In genomic region chr7:103910047-103910446, GRCm38 (mm10) we compare ENCODE assay signal across 14 mouse cellular contexts. TPM values are rescaled to one million over a fixed set of nuclear protein-coding genes. Genes with fewer than 3 reads are reported as not detected.
A peak's percentile ranks its signal among the peaks of the same experiment; 100 is the strongest.
DNase-seq lines count a peak whose midpoint lies in the region; ATAC-seq lines count a peak whose summit lies in the region.
"Had no signal": no experiment of that assay in that cellular context is flagged by ENCODE, and none has a peak within 500 bp of the region (broad histone marks: within the 10 kb centered on the region; RNA-seq: fewer than 3 reads in every experiment).

No protein-coding gene starts in this region.

- DNase-seq in kidney, postnatal 14 days = no peak
- DNase-seq in c-Kit-positive CD71-negative TER-119-negative erythroid progenitor cells, embryonic 14.5 days (ENCODE audit: low read depth) = peak; percentile 31
- no peak for DNase-seq in thymus, postnatal 10 days (ENCODE audit: low spot score in 2 of 2)
- no peak for DNase-seq in cerebellum, postnatal 10 days
- DNase-seq in hindbrain, embryonic 11.5 days (ENCODE audit: low spot score) = no peak
- DNase-seq: thymus, adult 2 months had no signal

- H3K4me3 ChIP-seq in kidney, embryonic 16.5 days (ENCODE audit: low read length) = no peak overlapping the region
- H3K4me3 ChIP-seq in heart, embryonic 16.5 days (ENCODE audit: low read length) = no peak overlapping the region
- no peak overlapping the region for H3K4me3 ChIP-seq in hindbrain, embryonic 11.5 days (ENCODE audit: low read depth, low read length)
- H3K4me3 ChIP-seq: hindbrain, embryonic 10.5 days; megakaryocyte, embryonic 14.5 days had no signal

- no peak overlapping the region for H3K9ac ChIP-seq in kidney, embryonic 16.5 days (replicated peaks; ENCODE audit: low read length)
- no peak overlapping the region for H3K9ac ChIP-seq in heart, embryonic 16.5 days (ENCODE audit: low read length)
- no peak overlapping the region for H3K9ac ChIP-seq in hindbrain, embryonic 11.5 days (ENCODE audit: low read depth, low read length)

- no peaks in the 10 kb centered on the region for H3K27me3 ChIP-seq in kidney, embryonic 16.5 days (ENCODE audit: insufficient read depth, low read length)
- no peaks in the 10 kb centered on the region for H3K27me3 ChIP-seq in heart, embryonic 16.5 days (ENCODE audit: control insufficient read depth, insufficient read depth, low read length)
- H3K27me3 ChIP-seq in hindbrain, embryonic 11.5 days (ENCODE audit: control insufficient read depth, insufficient read depth, low read length) = no peaks in the 10 kb centered on the region
- H3K27me3 ChIP-seq: megakaryocyte, embryonic 14.5 days had no signal

- WGBS in kidney, embryonic 16.5 days = 2% methylated on average over 3 of the region's 3 CpGs
- 0% methylated on average over 3 of the region's 3 CpGs for WGBS in heart, embryonic 16.5 days
- 60% methylated on average over 3 of the region's 3 CpGs for WGBS in hindbrain, embryonic 11.5 days

- H3K36me3 ChIP-seq in kidney, embryonic 16.5 days (ENCODE audit: insufficient read depth, low read length) = no peaks in the 10 kb centered on the region
- no peaks in the 10 kb centered on the region for H3K36me3 ChIP-seq in heart, embryonic 16.5 days (ENCODE audit: control insufficient read depth, insufficient read depth)
- no peaks in the 10 kb centered on the region for H3K36me3 ChIP-seq in hindbrain, embryonic 11.5 days (ENCODE audit: control insufficient read depth, insufficient read depth, low read length)
- H3K36me3 ChIP-seq: hindbrain, embryonic 10.5 days had no signal

- no peaks in the 10 kb centered on the region for H3K4me1 ChIP-seq in kidney, embryonic 16.5 days (ENCODE audit: insufficient read depth, low read length)
- H3K4me1 ChIP-seq in heart, embryonic 16.5 days (ENCODE audit: control insufficient read depth, insufficient read depth, low read length) = 0 out of 2 replicates have a peak, but pooled peaks cover 2% of the 10 kb centered on the region
- H3K4me1 ChIP-seq in hindbrain, embryonic 11.5 days (replicated peaks; ENCODE audit: control insufficient read depth, insufficient read depth, low read length) = no peaks in the 10 kb centered on the region
- H3K4me1 ChIP-seq: hindbrain, embryonic 10.5 days had no signal

- H3K27ac ChIP-seq in kidney, embryonic 16.5 days (ENCODE audit: low read length) = no peak overlapping the region
- H3K27ac ChIP-seq in heart, embryonic 16.5 days (ENCODE audit: low read length) = no peak overlapping the region
- no peak overlapping the region for H3K27ac ChIP-seq in hindbrain, embryonic 11.5 days (ENCODE audit: low read depth, low read length)
- H3K27ac ChIP-seq: hindbrain, embryonic 10.5 days had no signal

- ATAC-seq in kidney, embryonic 16.5 days (ENCODE audit: low FRiP score, low TSS enrichment) = 0 out of 2 replicates have a peak, but pooled peaks have one; percentile 59
- peak; percentile 78 for ATAC-seq in heart, embryonic 16.5 days (replicated peaks; ENCODE audit: extremely low read depth, insufficient read depth, low FRiP score)
- ATAC-seq in megakaryocyte progenitor cell, adult 5-6 weeks (replicated peaks; ENCODE audit: poor library complexity) = peak; percentile 90
- no peak for ATAC-seq in hindbrain, embryonic 11.5 days (ENCODE audit: low FRiP score)

- H3K4me2 ChIP-seq in kidney, embryonic 16.5 days (replicated peaks; ENCODE audit: low read depth, low read length) = no peak overlapping the region
- no peak overlapping the region for H3K4me2 ChIP-seq in heart, embryonic 16.5 days (ENCODE audit: low read depth, low read length)
- no peak overlapping the region for H3K4me2 ChIP-seq in hindbrain, embryonic 11.5 days (replicated peaks; ENCODE audit: low read depth, low read length)

- no peaks in the 10 kb centered on the region for H3K9me3 ChIP-seq in kidney, embryonic 16.5 days (ENCODE audit: low read length)
- no peaks in the 10 kb centered on the region for H3K9me3 ChIP-seq in heart, embryonic 16.5 days (replicated peaks; ENCODE audit: control insufficient read depth, low read length)
- no peaks in the 10 kb centered on the region for H3K9me3 ChIP-seq in hindbrain, embryonic 11.5 days (ENCODE audit: control insufficient read depth, low read length)
- H3K9me3 ChIP-seq: hindbrain, embryonic 10.5 days; megakaryocyte, embryonic 14.5 days had no signal

RNA-seq across cellular contexts. Expression of gene Olfr65, which starts 6.8 kb away (rescaled TPM):
- polyA plus RNA-seq in kidney, embryonic 16.5 days (2015; fragmentation: Nextera tagmentation; extraction: Ambion mirVana) = not detected in 2 replicates
- not detected in 2 replicates for polyA plus RNA-seq in heart, embryonic 16.5 days (2015; fragmentation: Nextera tagmentation; extraction: Ambion mirVana)
- not detected in 2 replicates for total RNA-seq in megakaryocyte progenitor cell, adult 5-6 weeks (2015)
- not detected in 2 replicates for total RNA-seq in megakaryocyte progenitor cell, adult 5-6 weeks (2017)
- polyA plus RNA-seq in hindbrain, embryonic 11.5 days (2014; fragmentation: Nextera tagmentation; extraction: Ambion mirVana) = not detected in 2 replicates
- total RNA-seq: adrenal gland, postnatal 4 days; ES-E14; layer of hippocampus, postnatal 14 days had no signal
- polyA plus RNA-seq: hindbrain, embryonic 10.5 days; thymus, adult 2 months had no signal

RNA-seq across cellular contexts. Expression of gene Olfr64, which starts 15.8 kb away (rescaled TPM):
- polyA plus RNA-seq in kidney, embryonic 16.5 days (2015; fragmentation: Nextera tagmentation; extraction: Ambion mirVana) = not detected in 2 replicates
- polyA plus RNA-seq in heart, embryonic 16.5 days (2015; fragmentation: Nextera tagmentation; extraction: Ambion mirVana) = not detected in 2 replicates
- not detected in 2 replicates for total RNA-seq in megakaryocyte progenitor cell, adult 5-6 weeks (2015)
- not detected in 2 replicates for total RNA-seq in megakaryocyte progenitor cell, adult 5-6 weeks (2017)
- not detected in 2 replicates for polyA plus RNA-seq in hindbrain, embryonic 11.5 days (2014; fragmentation: Nextera tagmentation; extraction: Ambion mirVana)
- total RNA-seq: adrenal gland, postnatal 4 days; ES-E14; layer of hippocampus, postnatal 14 days had no signal
- polyA plus RNA-seq: hindbrain, embryonic 10.5 days; thymus, adult 2 months had no signal

RNA-seq across cellular contexts. Expression of gene Olfr631, which starts 18.6 kb away (rescaled TPM):
- not detected in 2 replicates for polyA plus RNA-seq in kidney, embryonic 16.5 days (2015; fragmentation: Nextera tagmentation; extraction: Ambion mirVana)
- not detected in 2 replicates for polyA plus RNA-seq in heart, embryonic 16.5 days (2015; fragmentation: Nextera tagmentation; extraction: Ambion mirVana)
- not detected in 2 replicates for total RNA-seq in megakaryocyte progenitor cell, adult 5-6 weeks (2015)
- total RNA-seq in megakaryocyte progenitor cell, adult 5-6 weeks (2017) = not detected in 2 replicates
- not detected in 2 replicates for polyA plus RNA-seq in hindbrain, embryonic 11.5 days (2014; fragmentation: Nextera tagmentation; extraction: Ambion mirVana)
- total RNA-seq: adrenal gland, postnatal 4 days; ES-E14; layer of hippocampus, postnatal 14 days had no signal
- polyA plus RNA-seq: hindbrain, embryonic 10.5 days; thymus, adult 2 months had no signal

RNA-seq across cellular contexts. Expression of gene Olfr66, which starts 24.0 kb away (rescaled TPM):
- polyA plus RNA-seq in kidney, embryonic 16.5 days (2015; fragmentation: Nextera tagmentation; extraction: Ambion mirVana) = not detected in 2 replicates
- polyA plus RNA-seq in heart, embryonic 16.5 days (2015; fragmentation: Nextera tagmentation; extraction: Ambion mirVana) = not detected in 2 replicates
- total RNA-seq in megakaryocyte progenitor cell, adult 5-6 weeks (2015) = not detected in 2 replicates
- total RNA-seq in megakaryocyte progenitor cell, adult 5-6 weeks (2017) = not detected in 2 replicates
- not detected in 2 replicates for polyA plus RNA-seq in hindbrain, embryonic 11.5 days (2014; fragmentation: Nextera tagmentation; extraction: Ambion mirVana)
- total RNA-seq: adrenal gland, postnatal 4 days; ES-E14; layer of hippocampus, postnatal 14 days had no signal
- polyA plus RNA-seq: hindbrain, embryonic 10.5 days; thymus, adult 2 months had no signal

RNA-seq across cellular contexts. Expression of gene Olfr632, which starts 24.1 kb away (rescaled TPM):
- polyA plus RNA-seq in kidney, embryonic 16.5 days (2015; fragmentation: Nextera tagmentation; extraction: Ambion mirVana) = not detected in 2 replicates
- not detected in 2 replicates for polyA plus RNA-seq in heart, embryonic 16.5 days (2015; fragmentation: Nextera tagmentation; extraction: Ambion mirVana)
- total RNA-seq in megakaryocyte progenitor cell, adult 5-6 weeks (2015) = not detected in 2 replicates
- not detected in 2 replicates for total RNA-seq in megakaryocyte progenitor cell, adult 5-6 weeks (2017)
- polyA plus RNA-seq in hindbrain, embryonic 11.5 days (2014; fragmentation: Nextera tagmentation; extraction: Ambion mirVana) = 0.13 TPM in 1 of 2 replicates, not detected in the other
- total RNA-seq: adrenal gland, postnatal 4 days; ES-E14; layer of hippocampus, postnatal 14 days had no signal
- polyA plus RNA-seq: hindbrain, embryonic 10.5 days had no signal
